Mouse (Mus musculus) liver, postnatal 0 days (tissue): Measurements from ENCODE around the gene Ddx47. TPM values are rescaled to one million over a fixed set of nuclear protein-coding genes. Genes with fewer than 3 reads are reported as not detected.

Source experiments
- ATAC-seq: fragments of 200-750 bp; cut with Nextera tagmentation; 2 replicates; pipeline ENCODE4 v1.8.0; 2017; ENCODE audit warnings: mild to moderate bottlenecking, moderate library complexity
- DNase-seq: peaks from one replicate; pipeline ENCODE4 v3.0.0-alpha.2; 2016
- H3K27ac ChIP-seq: fragments of 300-500 bp; sonication (generic); 2 replicates; pipeline ENCODE4 v1.5.1; 2014; ENCODE audit warnings: antibody characterized with exemption, moderate library complexity, mild to moderate bottlenecking, low read depth
- H3K27me3 ChIP-seq: fragments of 300-500 bp; sonication (generic); 2 replicates; pipeline ENCODE4 v1.6.1; 2014; ENCODE audit warnings: low read length, control low read depth, mixed read lengths; ENCODE audit not compliant: insufficient read depth
- H3K36me3 ChIP-seq: fragments of 300-500 bp; sonication (generic); replicated peaks from 2 replicates; pipeline ENCODE4 v1.6.1; 2014; ENCODE audit warnings: mild to moderate bottlenecking, control low read depth, low read length, moderate library complexity, mixed read lengths; ENCODE audit not compliant: insufficient read depth
- H3K4me1 ChIP-seq: fragments of 300-500 bp; sonication (generic); 2 replicates; pipeline ENCODE4 v1.6.1; 2014; ENCODE audit warnings: antibody characterized with exemption, mild to moderate bottlenecking, control low read depth; ENCODE audit not compliant: insufficient read depth
- H3K4me2 ChIP-seq: fragments of 300-500 bp; sonication (generic); 2 replicates; pipeline ENCODE4 v1.6.1; 2014; ENCODE audit warnings: low read depth, mild to moderate bottlenecking, low read length, moderate library complexity, mixed read lengths
- H3K4me3 ChIP-seq: fragments of 300-500 bp; sonication (generic); 2 replicates; pipeline ENCODE4 v1.5.1; 2014; ENCODE audit warnings: low read depth, low read length
- H3K9ac ChIP-seq: fragments of 300-500 bp; sonication (generic); replicated peaks from 2 replicates; pipeline ENCODE4 v1.6.1; 2014; ENCODE audit warnings: mild to moderate bottlenecking, moderate library complexity
- H3K9me3 ChIP-seq: fragments of 300-500 bp; sonication (generic); 2 replicates; pipeline ENCODE4 v1.6.1; 2016; ENCODE audit warnings: mild to moderate bottlenecking, control low read depth, low read length, mixed read lengths
- CTCF ChIP-seq: sonication (generic); IDR thresholded peaks from 2 replicates; pipeline ENCODE4 v1.5.1; 2016; ENCODE audit warnings: antibody characterized with exemption, low read depth
- EP300 ChIP-seq: IDR thresholded peaks from 2 replicates; pipeline ENCODE4 v1.6.1; 2016; ENCODE audit warnings: antibody characterized with exemption, low read depth, mild to moderate bottlenecking
- WGBS: fragments of 180-500 bp; shearing (Covaris S2); extraction: QIAGEN DNeasy Blood & Tissue Kit; methylation state at CpG from one replicate; pipeline ENCODE4 v1.1.7; 2014; ENCODE audit not compliant: insufficient replicate concordance; 5-methylcytosine and 5-hydroxymethylcytosine counted together
- polyA plus RNA-seq: library from polyadenylated mRNA; unstranded; fragments of >200 nt; fragmentation: Nextera tagmentation; extraction: Ambion mirVana; gene quantifications from 2 replicates; pipeline ENCODE4 v1.2.1, GENCODE M21; 2015

Ddx47 gene
- polyA plus RNA-seq, 1 experiment from 2014 or later = 34.8 TPM

- Histone ChIP-seq H3K9ac (no peak overlapping the region), H3K36me3 (no peaks in the 10 kb centered on the region), H3K4me3 (peak overlapping the region; percentile 17; the same call in 1 of the 2 replicates), H3K27ac (no peak overlapping the region), H3K27me3 (peaks cover 18% of the 10 kb centered on the region; the same call in 1 of the 2 replicates), H3K9me3 (no peaks in the 10 kb centered on the region), H3K4me1 (no peaks in the 10 kb centered on the region), H3K4me2 (peak overlapping the region; percentile 43)
- DNase-seq = no peak
- no peak for ATAC-seq
- 7% methylated on average over 21 of the region's 21 CpGs for WGBS
- TF ChIP-seq EP300 = no peak
- no peak for TF ChIP-seq CTCF
Measured at GRCm38 (mm10) chr6:135040275-135040871, 29.0 kb downstream of the Ddx47 start.

- no peaks in the 10 kb centered on the region for H3K9me3 ChIP-seq
- TF ChIP-seq CTCF = no peak
- no peak for TF ChIP-seq EP300
- WGBS = 81% methylated on average over 3 of the region's 3 CpGs
Measured at GRCm38 (mm10) chr6:135041930-135042329, 30.5 kb downstream of the Ddx47 start.

GRCm38 (mm10) chr6:135047276-135047675 lies 35.9 kb downstream of the Ddx47 start:
- no peak overlapping the region for H3K27ac ChIP-seq
- 56% methylated on average over 9 of the region's 9 CpGs for WGBS
- no peak overlapping the region for H3K4me3 ChIP-seq
- H3K9me3 ChIP-seq = no peaks in the 10 kb centered on the region
- no peak for ATAC-seq
- DNase-seq = no peak
- no peaks in the 10 kb centered on the region for H3K27me3 ChIP-seq
- H3K4me1 ChIP-seq = no peaks in the 10 kb centered on the region
- TF ChIP-seq EP300 (no peak), CTCF (no peak)
- H3K4me2 ChIP-seq = no peak overlapping the region
- no peak overlapping the region for H3K9ac ChIP-seq
- H3K36me3 ChIP-seq = no peaks in the 10 kb centered on the region

More at GRCm38 (mm10) chr6:135041930-135042329, 30.5 kb downstream of the Ddx47 start:
- H3K27ac ChIP-seq = no peak overlapping the region
- DNase-seq (no peak), ATAC-seq (no peak)
- no peaks in the 10 kb centered on the region for H3K4me1 ChIP-seq
- no peak overlapping the region for H3K4me2 ChIP-seq
- H3K27me3 ChIP-seq = peaks cover 18% of the 10 kb centered on the region; the same call in 1 of the 2 replicates
- no peaks in the 10 kb centered on the region for H3K36me3 ChIP-seq
- no peak overlapping the region for H3K4me3 ChIP-seq
- H3K9ac ChIP-seq = no peak overlapping the region

- TF ChIP-seq EP300 (no peak), CTCF (no peak)
- DNase-seq = no peak
- no peaks in the 10 kb centered on the region for H3K4me1 ChIP-seq
- no peak overlapping the region for H3K9ac ChIP-seq
- no peaks in the 10 kb centered on the region for H3K36me3 ChIP-seq
- no peak overlapping the region for H3K4me3 ChIP-seq
- ATAC-seq = no peak
- no peak overlapping the region for H3K27ac ChIP-seq
- no peak overlapping the region for H3K4me2 ChIP-seq
- WGBS = 66% methylated on average over 6 of the region's 6 CpGs
- H3K9me3 ChIP-seq = no peaks in the 10 kb centered on the region
- no peaks in the 10 kb centered on the region for H3K27me3 ChIP-seq
Measured at GRCm38 (mm10) chr6:135048509-135048908, 37.1 kb downstream of the Ddx47 start.

- ATAC-seq (no peak), DNase-seq (no peak)
- TF ChIP-seq EP300 (no peak), CTCF (no peak)
- Histone ChIP-seq H3K9ac (no peak overlapping the region), H3K36me3 (no peaks in the 10 kb centered on the region), H3K4me3 (no peak overlapping the region), H3K4me1 (no peaks in the 10 kb centered on the region), H3K4me2 (no peak overlapping the region), H3K9me3 (no peaks in the 10 kb centered on the region), H3K27ac (no peak overlapping the region), H3K27me3 (no peaks in the 10 kb centered on the region)
- 81% methylated on average over 16 of the region's 16 CpGs for WGBS
Measured at GRCm38 (mm10) chr6:135048956-135049355, 37.5 kb downstream of the Ddx47 start.

- no peak overlapping the region for H3K4me3 ChIP-seq
- H3K27me3 ChIP-seq = no peaks in the 10 kb centered on the region
- ATAC-seq = no peak
- H3K9me3 ChIP-seq = no peaks in the 10 kb centered on the region
- no peak overlapping the region for H3K9ac ChIP-seq
- no peak overlapping the region for H3K27ac ChIP-seq
- H3K4me2 ChIP-seq = no peak overlapping the region
- no peaks in the 10 kb centered on the region for H3K36me3 ChIP-seq
- no peak for DNase-seq
- WGBS = 70% methylated on average over 3 of the region's 3 CpGs
- no peaks in the 10 kb centered on the region for H3K4me1 ChIP-seq
- TF ChIP-seq CTCF = no peak
- TF ChIP-seq EP300 = no peak
Measured at GRCm38 (mm10) chr6:135053789-135054188, 42.4 kb downstream of the Ddx47 start.
